Mouse (Mus musculus) ES-E14 (cell line): ENCODE measurements around the gene Adam1b. TPM values are rescaled to one million over a fixed set of nuclear protein-coding genes. Genes with fewer than 3 reads are reported as not detected.

Experiments
- DNase-seq: peaks from one replicate; pipeline ENCODE4 v3.0.0-alpha.2; 2013; ENCODE audit warnings: low read depth, low spot score
- H3K27ac ChIP-seq: 2 replicates; pipeline ENCODE4 v1.5.1; 2012; ENCODE audit warnings: low read depth, mild to moderate bottlenecking, low read length, moderate library complexity, mixed read lengths; ENCODE audit not compliant: poor library complexity, insufficient read depth, severe bottlenecking
- H3K36me3 ChIP-seq: 2 replicates; pipeline ENCODE4 v1.6.1; 2012; ENCODE audit warnings: mild to moderate bottlenecking, low read length, moderate library complexity, mixed read lengths; ENCODE audit not compliant: control insufficient read depth, poor library complexity, insufficient read depth, severe bottlenecking
- H3K4me1 ChIP-seq, 2 experiments: fragments of 150-350 bp in 1 of 2; sonication (generic) in 1 of 2; 2 replicates each; pipeline ENCODE4 v1.6.1; 2012; ENCODE audit warnings: low read length in 2 of 2, mild to moderate bottlenecking in 1 of 2, mixed read lengths in 1 of 2; ENCODE audit not compliant: control insufficient read depth in 2 of 2, insufficient read depth in 2 of 2, poor library complexity in 1 of 2
- H3K4me3 ChIP-seq, 2 experiments: fragments of 150-350 bp in 1 of 2; sonication (generic) in 1 of 2; 2 replicates each; pipeline ENCODE4 v1.5.1; 2012; ENCODE audit warnings: low read length in 2 of 2, low read depth in 1 of 2, mild to moderate bottlenecking in 1 of 2, mixed read lengths in 1 of 2; ENCODE audit not compliant: insufficient read depth in 1 of 2, poor library complexity in 1 of 2, severe bottlenecking in 1 of 2
- H3K9ac ChIP-seq: 2 replicates; pipeline ENCODE4 v1.6.1; 2012; ENCODE audit warnings: low read depth, mild to moderate bottlenecking, low read length, mixed read lengths; ENCODE audit not compliant: poor library complexity, insufficient read depth, severe bottlenecking
- H3K9me3 ChIP-seq: fragments of 150-350 bp; sonication (generic); 2 replicates; pipeline ENCODE4 v1.6.1; 2012; ENCODE audit warnings: low read depth, mild to moderate bottlenecking, low read length; ENCODE audit not compliant: control insufficient read depth, insufficient read depth
- CHD2 ChIP-seq: IDR thresholded peaks from 2 replicates; pipeline ENCODE4 v1.6.1; 2014; ENCODE audit warnings: mild to moderate bottlenecking, low read depth, low read length, inconsistent platforms
- HCFC1 ChIP-seq: IDR thresholded peaks from 2 replicates; pipeline ENCODE4 v1.6.1; 2012; ENCODE audit warnings: low read length, inconsistent platforms, borderline replicate concordance; ENCODE audit not compliant: insufficient read depth
- MAFK ChIP-seq: IDR thresholded peaks from 2 replicates; pipeline ENCODE4 v1.6.1; 2014; ENCODE audit warnings: mild to moderate bottlenecking, low read depth, low read length, inconsistent platforms; ENCODE audit not compliant: insufficient read depth
- ZC3H11A ChIP-seq: IDR thresholded peaks from 2 replicates; pipeline ENCODE4 v1.6.1; 2012; ENCODE audit warnings: low read depth, mild to moderate bottlenecking, inconsistent platforms, low read length, borderline replicate concordance
- ZNF384 ChIP-seq: IDR thresholded peaks from 2 replicates; pipeline ENCODE4 v1.6.1; 2012; ENCODE audit warnings: low read depth, low read length, inconsistent platforms
- in situ Hi-C, 2 experiments: fragments of 600-800 bp; cut with MboI; formaldehyde crosslinking; loops; one replicate each; pipeline ENCODE4 v1.15.1; 2025; ENCODE audit warnings: low sequenced_read_pairs in 2 of 2, inconsistent platforms in 1 of 2; ENCODE audit not compliant: unreplicated experiment in 2 of 2
- total RNA-seq: library from RNA; depleted of rRNA; stranded (reverse); fragments of 300-350 nt; gene quantifications from 2 replicates; pipeline ENCODE4 v1.2.3, GENCODE M21; 2012; rRNA removed

The Adam1b gene
- total RNA-seq, 1 experiment: 0.09 TPM

DNA sequence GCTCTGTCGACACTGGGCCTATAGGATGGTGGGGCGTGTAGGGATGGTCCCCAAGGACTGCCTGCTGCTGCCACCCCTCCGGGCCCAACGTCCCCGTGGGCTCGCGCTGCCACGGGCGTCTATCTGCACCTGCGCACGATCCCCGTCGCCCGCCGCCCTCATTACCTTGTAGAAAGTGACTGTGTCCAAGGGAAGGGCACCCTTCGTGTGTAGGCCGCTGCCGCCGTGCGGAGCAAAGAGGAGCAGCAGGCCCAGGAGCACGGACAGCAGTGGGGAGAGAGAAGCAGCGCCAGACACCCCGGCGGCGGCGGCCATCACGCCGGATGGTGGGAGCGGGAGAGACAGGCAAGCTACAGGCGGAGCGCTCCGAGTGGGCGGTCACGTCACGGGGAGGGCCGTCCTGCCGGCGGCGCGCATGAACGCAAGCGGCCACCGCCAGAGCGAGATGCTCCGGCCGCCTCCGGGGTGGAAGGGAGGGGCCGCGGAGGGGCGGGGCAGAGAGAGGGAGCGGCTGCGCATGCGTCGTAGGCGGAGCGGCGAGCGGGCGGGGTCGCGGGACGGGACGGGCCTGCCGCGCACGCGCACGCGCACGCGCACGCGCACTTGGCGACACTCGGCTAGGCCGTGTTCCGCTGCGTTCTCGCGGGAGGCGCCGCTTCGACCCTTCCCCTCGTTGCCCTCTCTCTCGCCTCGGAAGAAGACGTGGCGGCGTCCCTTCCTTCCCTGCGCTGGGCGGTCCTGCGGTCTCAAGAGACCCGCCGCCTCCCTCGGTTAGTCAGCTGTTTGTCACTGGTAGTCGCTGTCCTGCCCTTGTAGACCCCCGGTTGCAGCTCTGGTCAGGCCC is 51.0 kb downstream of the Adam1b start, which contains the start of gene Erp29:
Erp29 (minus strand) TSS at position 481 of the 844 bp plus-strand sequence.
- in situ Hi-C loops: no loop called here
- TF ChIP-seq CHD2: peak; percentile 90
- TF ChIP-seq HCFC1: no peak; the same call in 1 of the 2 replicates
- peak within 1 kb of the TSS; percentile 78 for H3K27ac ChIP-seq
- H3K36me3 ChIP-seq: peaks cover 14% of the 10 kb centered on the region; the same call in 1 of the 2 replicates
- H3K4me3 ChIP-seq: peak within 1 kb of the TSS; percentile 77 to 97
- peak within 1 kb of the TSS; percentile 94 for H3K9ac ChIP-seq
- peaks cover 7 to 14% of the 10 kb centered on the region in 2 experiments; a peak in 2 of 4 replicates for H3K4me1 ChIP-seq
- no peaks in the 10 kb centered on the region for H3K9me3 ChIP-seq
- DNase-seq: peak; percentile 87

DNA sequence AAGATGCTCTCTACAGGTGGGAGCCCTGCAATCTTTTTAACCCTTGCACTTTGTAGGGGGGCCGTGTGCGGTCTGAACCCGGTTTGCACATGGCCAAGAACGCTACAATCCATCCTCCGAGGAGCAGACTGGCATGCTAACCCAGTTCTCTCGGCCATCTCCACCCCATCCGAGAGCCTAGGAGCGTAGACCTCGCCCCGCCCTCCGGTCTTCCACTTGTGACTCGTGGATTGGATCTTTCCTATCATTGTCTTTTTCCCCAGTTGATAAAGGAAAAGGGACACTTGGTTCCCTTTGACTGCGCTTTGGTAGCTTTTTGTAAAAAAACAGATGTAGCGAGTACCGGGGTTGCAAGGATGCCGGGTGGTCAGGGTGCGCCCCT is 51.6 kb downstream of the Adam1b start, which contains the start of gene Tmem116:
Tmem116 (plus strand) TSS at position 250 of the 382 bp plus-strand sequence.
- peaks cover 7 to 14% of the 10 kb centered on the region in 2 experiments; a peak in 2 of 4 replicates for H3K4me1 ChIP-seq
- no peaks in the 10 kb centered on the region for H3K9me3 ChIP-seq
- in situ Hi-C loops: no loop called here
- peak within 1 kb of the TSS; percentile 77 to 97 for H3K4me3 ChIP-seq
- H3K36me3 ChIP-seq: peaks cover 20% of the 10 kb centered on the region
- DNase-seq: peak; percentile 28
- peak within 1 kb of the TSS; percentile 78 for H3K27ac ChIP-seq
- peak within 1 kb of the TSS; percentile 94 for H3K9ac ChIP-seq
- TF ChIP-seq HCFC1 (no peak), CHD2 (no peak), MAFK (no peak), ZC3H11A (no peak), ZNF384 (no peak)

DNA sequence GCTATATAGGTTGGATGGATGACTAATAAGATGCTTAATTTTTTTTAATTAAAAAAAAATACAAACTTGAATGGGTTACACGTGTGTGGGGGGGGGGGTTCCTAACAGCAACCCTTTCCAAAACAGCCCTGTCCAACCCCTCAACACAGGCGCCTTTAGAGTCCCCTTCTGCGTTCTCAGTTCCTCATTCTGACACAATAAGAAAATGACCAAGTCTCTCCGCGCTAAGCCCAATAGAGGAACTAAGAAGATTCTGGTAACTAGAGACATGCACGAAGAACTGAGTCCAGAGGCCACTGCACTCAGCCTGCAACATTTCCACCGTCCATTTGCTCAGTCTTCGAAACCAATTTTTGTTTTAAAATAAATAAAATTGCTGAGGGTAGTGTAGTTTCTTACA is 52.0 kb downstream of the Adam1b start:
- Histone ChIP-seq H3K9me3 (no peaks in the 10 kb centered on the region), H3K4me1 (peaks cover 7 to 13% of the 10 kb centered on the region in 2 experiments; a peak in 2 of 4 replicates), H3K9ac (peak overlapping the region; percentile 94), H3K36me3 (peaks cover 25% of the 10 kb centered on the region), H3K4me3 (peak overlapping the region; percentile 74 to 97), H3K27ac (no peak overlapping the region)
- in situ Hi-C loops: no loop called here
- no peak for TF ChIP-seq CHD2
- TF ChIP-seq ZNF384: no peak
- no peak for TF ChIP-seq HCFC1
- TF ChIP-seq MAFK: no peak
- TF ChIP-seq ZC3H11A: no peak
- DNase-seq: no peak

DNA sequence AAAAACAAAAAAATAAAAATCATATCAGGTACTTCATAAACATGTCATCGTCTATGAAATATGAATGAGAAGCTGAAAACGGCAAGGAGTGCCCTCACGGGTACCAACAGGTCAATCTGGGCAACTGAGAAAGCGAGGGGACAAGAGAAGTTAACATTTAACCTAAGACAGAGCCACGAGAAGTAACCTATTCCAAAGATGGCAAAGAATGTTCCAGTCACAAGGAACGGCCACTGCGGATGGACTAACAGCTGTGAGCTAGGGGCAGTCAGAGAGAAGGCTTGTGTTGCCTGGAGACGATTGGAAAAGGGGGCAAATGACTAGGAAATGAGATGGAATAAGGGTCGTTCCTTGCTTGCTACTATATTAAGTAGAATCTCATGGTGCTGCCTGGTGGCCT is 52.8 kb downstream of the Adam1b start:
- DNase-seq: no peak
- in situ Hi-C loops: no loop called here
- Histone ChIP-seq H3K36me3 (peaks cover 30% of the 10 kb centered on the region), H3K4me3 (no peak overlapping the region), H3K9ac (no peak overlapping the region), H3K27ac (no peak overlapping the region), H3K9me3 (no peaks in the 10 kb centered on the region), H3K4me1 (peaks cover 7 to 12% of the 10 kb centered on the region in 2 experiments; a peak in 2 of 4 replicates)
- no peak for TF ChIP-seq ZNF384
- TF ChIP-seq CHD2: no peak
- TF ChIP-seq HCFC1: no peak
- no peak for TF ChIP-seq ZC3H11A
- TF ChIP-seq MAFK: no peak

Other genes starting within 250 kb of the Adam1b start
- 13.8 and 15.6 TPM in 2 replicates for gene Trafd1, start 117.8 kb downstream of the Adam1b start, total RNA-seq
- gene Naa25, start 105.5 kb downstream of the Adam1b start, total RNA-seq: 92.3 and 118 TPM in 2 replicates
- 3.0 and 3.8 TPM in 2 replicates for gene Tmem116, start 51.5 kb downstream of the Adam1b start, total RNA-seq
- gene Erp29, start 50.9 kb downstream of the Adam1b start, total RNA-seq: 339 and 444 TPM in 2 replicates
- 6.1 and 6.3 TPM in 2 replicates for gene Adam1a, start 42.0 kb upstream of the Adam1b start, total RNA-seq
- gene Gm42878, start 42.0 kb upstream of the Adam1b start, total RNA-seq: not detected in 2 replicates
- gene Mapkapk5, start 42.5 kb upstream of the Adam1b start, total RNA-seq: 94.3 and 111 TPM in 2 replicates
- 157 and 238 TPM in 2 replicates for gene Aldh2, start 90.4 kb upstream of the Adam1b start, total RNA-seq
- gene Acad12, start 115.5 kb upstream of the Adam1b start, total RNA-seq: 6.0 and 8.3 TPM in 2 replicates
- 14.0 and 24.4 TPM in 2 replicates for gene Acad10, start 157.1 kb upstream of the Adam1b start, total RNA-seq
- 24.2 and 31.8 TPM in 2 replicates for gene Brap, start 157.1 kb upstream of the Adam1b start, total RNA-seq
- 45.2 and 58.0 TPM in 2 replicates for gene Atxn2, start 207.9 kb upstream of the Adam1b start, total RNA-seq